Mouse (Mus musculus): ENCODE results near the gene Zbtb44. TPM values are rescaled to one million over a fixed set of nuclear protein-coding genes. Genes with fewer than 3 reads are reported as not detected.
"Not testable (repeated sequence)": the region's sequence is repeated elsewhere in the genome, so short reads cannot be mapped to it uniquely, and the experiment has no call there.

The Zbtb44 gene
- total RNA-seq (2021) = 10 to 100 TPM; 32.5 to 35.2 TPM
- long read RNA-seq, experiment 1, partial matches to known transcripts = 0 of 6 reads
- long read RNA-seq, experiment 1, other reads (novel, unspliced or antisense) = 6 of 6 reads
- long read RNA-seq, experiment 2, partial matches to known transcripts = 0 of 4 reads
- long read RNA-seq, experiment 2, other reads (novel, unspliced or antisense) = 4 of 4 reads

DNA sequence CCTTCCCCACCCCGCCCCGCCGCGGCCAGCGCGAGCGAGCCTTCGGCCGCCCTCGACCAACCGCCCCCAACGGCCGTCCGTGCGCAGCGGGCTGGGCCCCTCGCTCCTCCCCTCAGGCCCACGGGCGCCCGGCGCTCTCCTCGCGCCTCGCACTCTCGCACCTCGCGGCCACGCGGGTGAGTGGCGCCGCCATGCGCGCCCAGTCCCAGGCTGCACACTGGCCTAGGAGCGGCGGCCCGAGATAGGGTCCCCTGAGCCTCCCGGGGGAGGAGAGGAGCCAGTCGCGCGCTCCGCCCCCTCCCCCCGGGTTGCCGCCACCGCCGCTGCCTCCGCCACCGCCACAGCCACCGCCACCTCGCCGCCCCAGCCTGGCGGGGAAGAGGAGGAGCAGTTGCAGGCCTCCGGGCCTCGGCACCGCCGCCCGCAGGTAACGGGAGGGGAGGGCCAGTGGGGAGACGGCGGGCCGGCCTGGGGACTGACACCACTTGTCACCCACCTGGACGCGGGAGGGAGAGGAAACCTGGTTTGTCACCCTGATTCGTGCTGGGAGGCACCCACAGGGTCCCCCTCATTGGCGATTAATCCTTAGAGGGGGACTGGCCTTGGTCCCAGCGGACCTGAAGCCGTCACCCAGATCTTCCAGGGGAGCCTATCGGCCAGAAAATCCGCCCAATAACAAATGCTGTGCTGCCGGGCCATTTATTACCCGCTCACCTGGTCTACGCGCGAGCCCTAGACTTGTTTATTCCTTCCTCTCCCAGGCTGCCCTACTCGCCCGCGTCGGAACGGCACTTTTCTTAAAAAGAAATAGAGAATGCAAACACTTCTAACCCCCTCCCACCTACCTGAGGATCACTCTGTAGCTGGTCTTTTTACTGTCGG lies at the start of gene Zbtb44:
Zbtb44 (plus strand) TSS at position 113 of the 882 bp plus-strand sequence.
- peak in 1 of 2 experiments; percentile 55 for DNase-seq (ENCODE audit: low spot score in 2 of 2)

DNA sequence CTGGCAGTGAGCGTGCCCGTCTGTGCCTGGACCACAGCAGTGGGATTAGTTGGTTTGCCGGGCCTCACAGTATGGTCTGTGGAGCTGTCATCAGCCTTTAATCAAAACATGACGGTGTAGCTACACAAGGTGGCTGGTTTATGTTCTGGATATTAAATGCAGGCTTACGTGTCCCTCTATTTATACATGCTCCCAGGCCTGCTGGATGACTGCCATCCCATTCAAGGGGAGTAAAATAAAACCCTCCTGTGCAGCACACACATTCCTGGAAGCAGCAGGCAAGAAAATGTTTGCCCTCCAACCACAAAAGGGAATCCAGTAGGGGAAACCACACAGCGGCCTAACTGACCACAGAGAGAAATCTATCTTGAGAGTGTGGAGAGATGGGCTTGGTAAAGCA lies 44.7 kb upstream of the Zbtb44 start:
- DNase-seq (ENCODE audit: low spot score in 2 of 2) = no peak

DNA sequence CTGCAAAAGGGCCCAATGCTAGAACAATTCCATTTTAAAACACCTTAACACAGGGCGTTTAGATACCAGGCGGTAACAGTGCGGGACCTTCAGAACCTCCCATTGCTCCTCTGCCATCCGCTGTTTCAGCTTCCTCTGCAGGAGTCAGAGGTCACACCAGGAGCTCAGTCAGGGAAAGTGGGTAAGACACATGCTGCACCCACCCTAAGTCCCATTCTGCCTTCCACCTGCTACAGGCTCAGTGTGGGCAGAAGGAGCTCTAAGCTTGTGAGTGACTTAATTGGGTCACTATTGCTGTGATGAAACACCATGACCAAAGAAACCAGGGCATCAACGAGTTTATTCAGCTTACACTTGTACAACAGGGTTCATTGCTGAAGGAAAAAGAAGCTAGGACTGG lies 37.3 kb upstream of the Zbtb44 start:
- no peak for DNase-seq (ENCODE audit: low spot score in 2 of 2)

- no peak for DNase-seq (ENCODE audit: low spot score in 2 of 2)
These were observed 33.6 kb upstream of the Zbtb44 start for GRCm38 (mm10) chr9:30996590-30997562.

DNA sequence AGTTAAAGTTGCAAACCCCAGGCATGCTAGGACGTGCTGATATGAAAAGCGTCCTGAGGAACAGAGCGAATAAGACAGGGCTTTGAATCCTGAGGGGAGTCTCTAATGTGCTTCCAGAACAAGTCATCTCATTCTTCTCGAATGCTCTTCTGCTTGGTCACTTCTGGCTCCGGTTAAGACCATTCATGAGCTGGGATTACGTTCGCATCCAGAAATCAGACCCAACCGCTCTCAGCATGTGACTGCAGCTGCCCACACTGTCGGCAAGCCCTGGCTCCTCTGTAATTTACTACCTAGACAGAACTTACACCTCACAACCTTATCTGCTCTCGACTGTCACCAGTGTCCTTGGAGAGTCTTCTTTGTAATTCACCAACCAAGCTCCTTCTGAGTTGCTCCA lies 29.8 kb upstream of the Zbtb44 start:
- no peak for DNase-seq (ENCODE audit: low spot score in 2 of 2)

GRCm38 (mm10) chr9:31002528-31002927 lies 27.9 kb upstream of the Zbtb44 start:
- DNase-seq (ENCODE audit: low spot score in 2 of 2) = no peak

DNA sequence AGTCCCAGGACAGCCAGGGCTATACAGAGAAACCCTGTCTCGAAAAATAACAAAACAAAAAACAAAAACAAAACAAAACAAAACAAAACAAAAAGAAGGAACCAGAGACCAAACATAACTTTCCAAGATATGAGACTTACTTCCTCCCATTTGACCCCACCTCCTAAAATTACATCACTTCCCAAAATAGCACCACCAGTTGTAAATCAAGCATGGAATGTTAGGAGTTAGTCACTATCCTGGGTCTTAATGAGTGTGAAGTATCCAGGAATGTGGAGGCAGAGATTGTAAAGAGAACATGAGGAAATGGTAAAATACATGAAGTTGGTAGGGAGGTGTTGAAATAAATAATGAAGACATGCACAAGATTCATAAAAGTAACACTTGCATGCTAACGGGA lies 21.1 kb upstream of the Zbtb44 start:
- DNase-seq (ENCODE audit: low spot score in 2 of 2) = no peak

GRCm38 (mm10) chr9:31010040-31010439 lies 20.4 kb upstream of the Zbtb44 start:
- DNase-seq (ENCODE audit: low spot score in 2 of 2) = no peak

DNA sequence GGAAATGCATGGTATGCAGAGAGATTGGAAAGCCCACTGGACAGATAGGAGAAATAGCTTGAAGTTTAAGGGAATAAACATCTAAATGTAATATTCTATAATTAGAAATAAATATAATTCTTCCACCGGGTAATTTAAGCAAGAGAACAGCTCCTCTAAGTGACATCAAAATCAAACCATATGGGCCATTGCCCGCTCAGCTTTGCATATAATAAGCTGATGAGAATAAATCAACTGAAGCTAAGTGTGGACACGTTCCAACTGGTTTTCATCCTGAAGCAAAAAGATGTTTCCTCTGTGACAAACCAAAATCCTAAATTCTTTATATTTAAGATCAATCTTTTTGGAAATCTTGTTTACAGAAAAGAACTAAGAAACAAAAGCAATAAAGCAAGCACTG lies 19.7 kb upstream of the Zbtb44 start:
- DNase-seq (ENCODE audit: low spot score in 2 of 2) = peak in 1 of 2 experiments; percentile 23

DNA sequence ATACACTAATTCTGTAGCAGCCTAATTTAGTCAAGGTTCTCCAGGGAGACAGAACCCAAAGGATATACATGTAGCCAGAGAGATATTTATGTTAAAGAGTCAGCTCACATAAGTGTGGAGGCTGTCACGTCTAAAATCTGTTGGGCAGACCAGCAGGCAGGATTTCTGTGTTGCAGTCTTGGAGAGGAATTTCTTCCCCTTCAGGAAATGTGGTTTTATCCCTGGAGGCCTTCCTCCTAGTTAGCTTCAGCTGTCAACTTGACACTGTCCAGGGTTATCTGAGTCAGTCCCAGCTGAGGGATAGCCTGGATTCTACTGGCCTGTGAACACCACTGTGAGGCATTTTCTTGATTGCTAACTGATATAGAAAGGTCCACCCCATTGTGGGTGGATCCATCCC lies 18.9 kb upstream of the Zbtb44 start:
- DNase-seq (ENCODE audit: low spot score in 2 of 2) = no peak

- DNase-seq (ENCODE audit: low spot score in 2 of 2) = no peak
These were observed 17.8 kb upstream of the Zbtb44 start for GRCm38 (mm10) chr9:31012674-31013073.

GRCm38 (mm10) chr9:31013415-31013814 lies 17.0 kb upstream of the Zbtb44 start:
- no peak for DNase-seq (ENCODE audit: low spot score in 2 of 2)

DNA sequence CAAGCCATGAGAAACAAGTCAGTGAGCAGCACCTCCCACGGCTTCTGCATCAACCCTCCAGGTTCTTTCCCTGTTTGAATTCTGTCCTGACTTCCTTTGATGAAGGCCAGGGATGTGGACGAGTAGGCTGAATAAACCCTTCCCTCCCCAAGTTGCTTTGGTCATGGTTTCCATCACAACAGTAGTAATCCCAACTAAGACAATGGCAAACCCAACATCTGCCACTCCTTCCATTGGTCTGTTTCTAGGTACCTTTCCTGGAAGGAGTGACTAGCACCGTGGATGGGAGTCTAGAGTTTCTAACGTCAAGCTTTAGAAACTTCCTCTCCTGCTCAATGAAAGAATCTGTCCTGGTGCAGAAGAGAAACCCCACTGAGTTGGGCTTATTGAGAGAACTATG lies 12.8 kb upstream of the Zbtb44 start:
- no peak for DNase-seq (ENCODE audit: low spot score in 2 of 2)

GRCm38 (mm10) chr9:31018158-31018557 lies 12.3 kb upstream of the Zbtb44 start:
- DNase-seq (ENCODE audit: low spot score in 2 of 2) = no peak

DNA sequence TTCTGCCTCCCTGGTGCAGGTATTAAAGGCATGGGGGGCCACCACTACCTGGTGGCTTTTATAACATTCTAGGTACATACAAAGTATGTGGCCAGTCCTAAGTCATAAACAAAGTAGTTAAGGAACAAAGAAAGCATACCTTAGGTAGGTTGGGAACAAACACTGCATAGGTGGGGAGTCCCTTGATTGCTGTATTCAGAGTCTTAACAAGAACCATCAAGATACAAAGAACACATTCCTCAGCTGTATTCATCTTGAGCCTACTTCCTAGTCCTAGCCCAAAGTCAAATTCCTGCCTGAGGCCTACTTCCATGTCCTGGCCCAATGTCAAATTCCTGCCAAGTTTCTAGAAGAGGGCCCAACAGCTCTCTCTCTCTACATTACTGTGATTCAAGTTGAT lies 11.7 kb upstream of the Zbtb44 start:
- no peak for DNase-seq (ENCODE audit: low spot score in 2 of 2)

DNA sequence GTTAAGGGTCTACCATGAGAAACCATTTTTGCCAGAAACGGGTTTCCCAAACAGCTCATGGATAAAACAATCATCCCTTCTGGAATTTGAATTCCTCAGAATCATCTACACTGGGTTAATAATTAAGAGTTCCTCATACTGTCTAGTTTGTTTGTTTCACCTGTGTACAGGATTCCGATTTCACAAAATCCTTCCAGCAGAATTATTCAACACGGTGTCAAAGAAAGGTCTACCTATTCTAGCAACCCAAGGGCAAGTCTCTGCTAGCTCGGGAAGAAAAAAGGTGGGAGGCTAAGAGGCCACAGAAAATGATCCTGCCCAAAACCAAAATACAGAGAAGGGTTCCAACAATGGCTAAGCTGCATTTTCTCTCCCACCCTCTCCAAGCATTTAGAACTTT lies 2.2 kb upstream of the Zbtb44 start:
- DNase-seq (ENCODE audit: low spot score in 2 of 2) = no peak

DNA sequence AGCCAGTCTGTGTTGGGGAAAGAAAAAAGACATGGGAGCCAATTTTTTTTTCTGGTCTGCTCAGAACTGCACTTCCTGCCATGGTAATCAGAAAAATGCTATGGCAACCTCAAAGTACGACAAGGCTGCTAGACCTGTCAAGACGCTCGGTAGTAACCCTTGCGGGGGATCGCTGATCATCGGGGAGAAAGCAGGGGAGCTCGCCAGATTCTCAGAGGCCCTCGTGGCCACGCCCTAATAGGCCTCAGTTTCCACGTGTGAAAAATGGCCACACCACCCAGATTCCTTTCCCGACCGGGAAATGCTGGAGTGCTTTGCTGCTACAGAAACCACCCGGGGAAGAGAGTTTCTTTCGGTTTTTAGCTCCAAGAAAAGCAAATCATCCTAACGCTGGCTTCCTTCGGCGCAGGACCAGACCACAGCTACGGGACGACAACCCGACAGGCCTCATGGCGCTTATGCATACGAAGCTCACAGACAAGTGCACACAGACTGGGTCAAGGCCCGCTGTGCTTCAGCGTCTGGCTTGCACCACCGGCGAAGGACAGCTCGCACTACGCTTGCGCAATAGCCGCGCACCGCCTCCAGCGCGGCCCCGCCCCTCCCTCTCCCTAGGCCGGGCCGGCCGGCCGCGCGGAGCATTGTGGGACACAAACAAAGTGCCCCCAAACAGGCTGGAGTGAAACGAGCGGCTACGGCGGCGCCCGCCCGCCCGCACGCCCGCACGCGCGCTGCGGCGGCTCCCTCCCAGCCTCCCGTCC lies 513 bp upstream of the Zbtb44 start:
- peak; percentile 92 to 95 for DNase-seq (ENCODE audit: low spot score in 2 of 2)

DNA sequence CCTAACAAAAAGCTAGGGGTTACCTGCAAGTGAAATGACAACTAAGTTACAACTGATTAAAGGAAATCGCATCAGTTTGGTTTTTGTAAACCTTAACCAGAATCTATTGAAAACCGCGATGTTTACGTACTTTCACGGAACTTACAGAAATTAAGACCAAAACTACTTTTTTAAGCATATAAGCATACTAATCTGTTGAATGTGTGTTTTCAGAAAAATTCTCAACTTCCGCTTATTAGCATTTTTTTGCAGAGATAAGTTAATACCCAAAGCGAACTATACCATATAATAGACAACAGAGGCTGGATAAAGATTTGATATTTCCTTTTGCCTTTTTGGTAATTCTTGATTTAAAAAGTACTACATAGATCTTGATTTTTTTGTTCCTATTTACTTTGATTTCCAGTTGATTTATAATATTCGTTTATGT lies 985 bp downstream of the Zbtb44 start:
- DNase-seq (ENCODE audit: low spot score in 2 of 2) = no peak

DNA sequence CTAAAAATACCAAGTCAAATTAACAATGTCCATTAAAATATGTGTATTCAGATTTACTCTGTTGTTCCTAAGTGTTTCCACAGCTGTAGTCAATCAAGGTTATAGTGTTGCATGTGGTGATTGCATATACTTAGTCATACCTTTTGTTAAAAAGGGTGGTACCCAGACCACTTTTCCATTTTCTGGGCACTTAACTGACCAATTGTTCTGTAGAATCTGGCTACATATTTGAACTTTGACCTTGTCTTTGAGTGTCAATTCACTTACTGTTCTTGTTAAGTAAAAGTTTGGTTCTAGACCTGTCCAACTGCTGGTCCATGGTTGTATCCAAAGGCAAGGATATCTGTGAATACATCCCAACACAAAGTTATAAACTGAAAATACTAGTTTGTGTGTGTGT lies 2.1 kb downstream of the Zbtb44 start:
- no peak for DNase-seq (ENCODE audit: low spot score in 2 of 2)

GRCm38 (mm10) chr9:31050208-31050607 lies 19.8 kb downstream of the Zbtb44 start:
- no peak for DNase-seq (ENCODE audit: low spot score in 2 of 2)

DNA sequence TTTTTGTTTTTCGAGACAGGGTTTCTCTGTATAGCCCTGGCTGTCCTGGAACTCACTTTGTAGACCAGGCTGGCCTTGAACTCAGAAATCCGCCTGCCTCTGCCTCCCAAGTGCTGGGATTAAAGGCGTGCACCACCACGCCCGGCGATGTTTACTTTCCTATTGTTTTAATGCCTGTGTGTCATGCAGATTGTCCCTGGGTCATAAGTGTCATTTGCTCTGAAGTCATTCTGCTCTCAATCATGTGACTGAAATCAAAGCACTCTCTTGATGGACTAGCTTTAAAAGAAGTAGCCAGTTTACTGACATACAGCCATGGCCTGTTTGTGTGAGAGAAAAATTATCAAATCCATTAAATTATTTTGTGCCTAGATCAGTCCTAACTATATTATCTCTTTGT lies 21.1 kb downstream of the Zbtb44 start:
- not testable (repeated sequence) for DNase-seq (ENCODE audit: low spot score in 2 of 2)

Data from layer of hippocampus, postnatal 14 days (tissue).